Mouse (Mus musculus): ENCODE results near the gene Tbc1d25. TPM values are rescaled to one million over a fixed set of nuclear protein-coding genes. Genes with fewer than 3 reads are reported as not detected.

Tbc1d25 gene
- polyA plus RNA-seq, 1 experiment from 2014 or later, result 7.8 TPM

GRCm38 (mm10) chrX:8164471-8164870, 11.5 kb downstream of the Tbc1d25 start:
- Histone ChIP-seq H3K9ac (replicated peaks; ENCODE audit: low read depth) (no peak overlapping the region), H3K27ac (ENCODE audit: low read length) (no peak overlapping the region), H3K4me1 (ENCODE audit: insufficient read depth, low read depth, low read length) (no peaks in the 10 kb centered on the region), H3K36me3 (ENCODE audit: insufficient read depth, low read length) (no peaks in the 10 kb centered on the region), H3K9me3 (ENCODE audit: low read length) (no peaks in the 10 kb centered on the region), H3K27me3 (replicated peaks; ENCODE audit: insufficient read depth, low read length) (no peaks in the 10 kb centered on the region), H3K4me3 (ENCODE audit: low read depth, low read length) (no peak overlapping the region), H3K4me2 (replicated peaks; ENCODE audit: low read depth, low read length) (no peak overlapping the region)
- no peak for TF ChIP-seq CTCF (IDR thresholded peaks at IDR 0.05)
- TF ChIP-seq EP300 (IDR thresholded peaks at IDR 0.05), result no peak
- WGBS, result 88% methylated on average over 4 of the region's 4 CpGs
- DNase-seq (ENCODE audit: low spot score) (no peak), ATAC-seq (no peak)

GRCm38 (mm10) chrX:8163076-8163475, 12.9 kb downstream of the Tbc1d25 start:
- no peak overlapping the region for H3K9ac ChIP-seq (replicated peaks; ENCODE audit: low read depth)
- H3K4me1 ChIP-seq (ENCODE audit: insufficient read depth, low read depth, low read length), result no peaks in the 10 kb centered on the region
- 0 out of 2 replicates have a peak overlapping the region, but pooled peaks have one; percentile 54 for H3K27ac ChIP-seq (ENCODE audit: low read length)
- H3K4me3 ChIP-seq (ENCODE audit: low read depth, low read length), result no peak overlapping the region
- H3K27me3 ChIP-seq (replicated peaks; ENCODE audit: insufficient read depth, low read length), result no peaks in the 10 kb centered on the region
- TF ChIP-seq CTCF (IDR thresholded peaks at IDR 0.05), result no peak
- TF ChIP-seq EP300 (IDR thresholded peaks at IDR 0.05), result no peak
- DNase-seq (ENCODE audit: low spot score), result peak; percentile 44
- 0 out of 2 replicates have a peak, but pooled peaks cover under 1% of the 10 kb centered on the region for H3K36me3 ChIP-seq (ENCODE audit: insufficient read depth, low read length)
- WGBS, result 66% methylated on average over 5 of the region's 5 CpGs
- no peak overlapping the region for H3K4me2 ChIP-seq (replicated peaks; ENCODE audit: low read depth, low read length)
- peak; percentile 46 for ATAC-seq
- no peaks in the 10 kb centered on the region for H3K9me3 ChIP-seq (ENCODE audit: low read length)

- 10% methylated on average over 41 of the region's 65 CpGs for WGBS
- no peaks in the 10 kb centered on the region for H3K4me1 ChIP-seq (ENCODE audit: insufficient read depth, low read depth, low read length)
- peak within 1 kb of the TSS; percentile 64 for H3K4me3 ChIP-seq (ENCODE audit: low read depth, low read length)
- peak within 1 kb of the TSS; percentile 54 for H3K9ac ChIP-seq (replicated peaks; ENCODE audit: low read depth)
- H3K36me3 ChIP-seq (ENCODE audit: insufficient read depth, low read length), result no peaks in the 10 kb centered on the region
- peak within 1 kb of the TSS; percentile 95 for H3K27ac ChIP-seq (ENCODE audit: low read length)
- peak within 1 kb of the TSS; percentile 50 for H3K4me2 ChIP-seq (replicated peaks; ENCODE audit: low read depth, low read length)
- no peak for TF ChIP-seq EP300 (IDR thresholded peaks at IDR 0.05)
- no peak for TF ChIP-seq CTCF (IDR thresholded peaks at IDR 0.05)
- no peaks in the 10 kb centered on the region for H3K9me3 ChIP-seq (ENCODE audit: low read length)
- no peaks in the 10 kb centered on the region for H3K27me3 ChIP-seq (replicated peaks; ENCODE audit: insufficient read depth, low read length)
- DNase-seq (ENCODE audit: low spot score), result peak; percentile 94
- peak; percentile 97 for ATAC-seq
Measured at GRCm38 (mm10) chrX:8145153-8145991, 30.6 kb downstream of the Tbc1d25 start, which contains the start of gene Rbm3. Gene Rbm3 (minus strand): TSS chrX:8145880.

GRCm38 (mm10) chrX:8143750-8144149, 32.2 kb downstream of the Tbc1d25 start:
- Histone ChIP-seq H3K9ac (replicated peaks; ENCODE audit: low read depth) (no peak overlapping the region), H3K9me3 (ENCODE audit: low read length) (no peaks in the 10 kb centered on the region), H3K27me3 (replicated peaks; ENCODE audit: insufficient read depth, low read length) (no peaks in the 10 kb centered on the region), H3K36me3 (ENCODE audit: insufficient read depth, low read length) (no peaks in the 10 kb centered on the region), H3K27ac (ENCODE audit: low read length) (no peak overlapping the region), H3K4me3 (ENCODE audit: low read depth, low read length) (no peak overlapping the region; the same call in 1 of the 2 replicates), H3K4me1 (ENCODE audit: insufficient read depth, low read depth, low read length) (no peaks in the 10 kb centered on the region), H3K4me2 (replicated peaks; ENCODE audit: low read depth, low read length) (peak overlapping the region; percentile 50; the same call in 1 of the 2 replicates)
- ATAC-seq, result no peak
- no peak for TF ChIP-seq CTCF (IDR thresholded peaks at IDR 0.05)
- TF ChIP-seq EP300 (IDR thresholded peaks at IDR 0.05), result no peak
- DNase-seq (ENCODE audit: low spot score), result no peak
- 58% methylated on average over 7 of the region's 7 CpGs for WGBS

GRCm38 (mm10) chrX:8142948-8143347, 33.0 kb downstream of the Tbc1d25 start:
- H3K36me3 ChIP-seq (ENCODE audit: insufficient read depth, low read length), result no peaks in the 10 kb centered on the region
- ATAC-seq, result no peak
- WGBS, result 82% methylated on average over 7 of the region's 7 CpGs
- no peak overlapping the region for H3K4me2 ChIP-seq (replicated peaks; ENCODE audit: low read depth, low read length)
- no peak overlapping the region for H3K9ac ChIP-seq (replicated peaks; ENCODE audit: low read depth)
- H3K27ac ChIP-seq (ENCODE audit: low read length), result no peak overlapping the region
- no peaks in the 10 kb centered on the region for H3K4me1 ChIP-seq (ENCODE audit: insufficient read depth, low read depth, low read length)
- TF ChIP-seq EP300 (IDR thresholded peaks at IDR 0.05) (no peak), CTCF (IDR thresholded peaks at IDR 0.05) (no peak)
- no peaks in the 10 kb centered on the region for H3K27me3 ChIP-seq (replicated peaks; ENCODE audit: insufficient read depth, low read length)
- H3K9me3 ChIP-seq (ENCODE audit: low read length), result no peaks in the 10 kb centered on the region
- DNase-seq (ENCODE audit: low spot score), result no peak
- H3K4me3 ChIP-seq (ENCODE audit: low read depth, low read length), result no peak overlapping the region

GRCm38 (mm10) chrX:8141058-8141457, 34.9 kb downstream of the Tbc1d25 start:
- Histone ChIP-seq H3K9ac (replicated peaks; ENCODE audit: low read depth) (no peak overlapping the region), H3K4me3 (ENCODE audit: low read depth, low read length) (no peak overlapping the region), H3K27me3 (replicated peaks; ENCODE audit: insufficient read depth, low read length) (no peaks in the 10 kb centered on the region), H3K27ac (ENCODE audit: low read length) (no peak overlapping the region), H3K9me3 (ENCODE audit: low read length) (no peaks in the 10 kb centered on the region), H3K36me3 (ENCODE audit: insufficient read depth, low read length) (no peaks in the 10 kb centered on the region), H3K4me2 (replicated peaks; ENCODE audit: low read depth, low read length) (no peak overlapping the region), H3K4me1 (ENCODE audit: insufficient read depth, low read depth, low read length) (no peaks in the 10 kb centered on the region)
- DNase-seq (ENCODE audit: low spot score) (no peak), ATAC-seq (no peak)
- no peak for TF ChIP-seq CTCF (IDR thresholded peaks at IDR 0.05)
- no peak for TF ChIP-seq EP300 (IDR thresholded peaks at IDR 0.05)
- 63% methylated on average over 3 of the region's 3 CpGs for WGBS

Measured in lung, postnatal 0 days (tissue).